Mouse (Mus musculus): ENCODE measurements at regions not wholly inside any gene's neighbourhood (a gene's known extent, or its start where the extent isn't known, plus 50 kb on each side); places are given as distances from the start of the nearest gene placed in this dataset.

DNA sequence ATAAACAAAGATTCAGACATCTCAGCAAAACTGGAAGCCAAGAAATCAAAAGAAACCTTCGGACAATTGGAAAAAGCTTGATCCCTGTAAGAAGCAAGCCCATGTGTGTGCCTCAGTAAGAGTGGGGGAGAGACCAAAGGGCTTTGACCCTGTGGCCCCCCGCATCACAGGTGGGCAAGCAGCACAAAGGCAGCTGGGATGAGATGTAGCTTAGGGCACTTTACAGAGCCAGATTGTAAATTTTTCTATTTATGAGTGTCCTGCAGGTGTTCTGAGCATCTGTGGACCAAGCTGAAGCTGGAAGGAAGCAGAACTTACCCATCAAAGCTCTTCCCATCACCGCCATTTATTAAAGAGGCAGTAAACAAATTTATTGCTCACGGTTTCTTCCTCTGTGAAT, 246.9 kb downstream of the Ndfip2 start:
- TF ChIP-seq CTCF (IDR thresholded peaks at IDR 0.05; ENCODE audit: borderline replicate concordance, insufficient read depth, low read length) = no peak
- TF ChIP-seq POLR2A (IDR thresholded peaks at IDR 0.05; ENCODE audit: low read depth, low read length) = no peak

Data from embryonic fibroblast, embryonic 13.5 days (primary cell).